Mouse (Mus musculus) intestine, embryonic 16.5 days (tissue): Measurements from ENCODE around the gene Tns1. TPM values are rescaled to one million over a fixed set of nuclear protein-coding genes. Genes with fewer than 3 reads are reported as not detected.

Experiments used
- ATAC-seq: fragments of 200-750 bp; cut with Nextera tagmentation; 2 replicates; pipeline ENCODE4 v1.8.0; 2017; ENCODE audit warnings: moderate TSS enrichment, moderate library complexity
- H3K27ac ChIP-seq: fragments of 300-500 bp; sonication (generic); 2 replicates; pipeline ENCODE4 v1.5.1; 2014; ENCODE audit warnings: mild to moderate bottlenecking, low read length
- H3K27me3 ChIP-seq: fragments of 300-500 bp; sonication (generic); replicated peaks from 2 replicates; pipeline ENCODE4 v1.6.1; 2014; ENCODE audit warnings: low read length, control low read depth, mixed read lengths; ENCODE audit not compliant: control insufficient read depth, insufficient read depth
- H3K36me3 ChIP-seq: fragments of 300-500 bp; sonication (generic); 2 replicates; pipeline ENCODE4 v1.6.1; 2014; ENCODE audit warnings: low read length, control low read depth; ENCODE audit not compliant: control insufficient read depth, insufficient read depth
- H3K4me1 ChIP-seq: fragments of 300-500 bp; sonication (generic); 2 replicates; pipeline ENCODE4 v1.6.1; 2014; ENCODE audit warnings: low read length, control low read depth, mixed read lengths; ENCODE audit not compliant: control insufficient read depth, insufficient read depth
- H3K4me2 ChIP-seq: fragments of 300-500 bp; sonication (generic); 2 replicates; pipeline ENCODE4 v1.6.1; 2014; ENCODE audit warnings: low read depth, low read length, control low read depth
- H3K4me3 ChIP-seq: fragments of 300-500 bp; sonication (generic); 2 replicates; pipeline ENCODE4 v1.5.1; 2014; ENCODE audit warnings: mild to moderate bottlenecking, low read length
- H3K9ac ChIP-seq: fragments of 300-500 bp; sonication (generic); 2 replicates; pipeline ENCODE4 v1.6.1; 2014; ENCODE audit warnings: low read depth, low read length
- H3K9me3 ChIP-seq: fragments of 300-500 bp; sonication (generic); 2 replicates; pipeline ENCODE4 v1.6.1; 2016; ENCODE audit warnings: low read length, control low read depth; ENCODE audit not compliant: control insufficient read depth
- WGBS: fragments of 180-500 bp; shearing (Covaris S2); extraction: QIAGEN DNeasy Blood & Tissue Kit; methylation state at CpG from one replicate; pipeline ENCODE4 v1.1.7; 2014; 5-methylcytosine and 5-hydroxymethylcytosine counted together
- polyA plus RNA-seq: library from polyadenylated mRNA; unstranded; fragments of >200 nt; fragmentation: Nextera tagmentation; extraction: Ambion mirVana; gene quantifications from 2 replicates; pipeline ENCODE4 v1.2.1, GENCODE M21; 2015

Tns1 gene
- polyA plus RNA-seq, 1 experiment from 2014 or later = 20.2 TPM

GRCm38 (mm10) chr1:74034211-74034610, 90.0 kb downstream of the Tns1 start:
- no peak overlapping the region for H3K4me3 ChIP-seq
- H3K4me1 ChIP-seq = peaks cover 49% of the 10 kb centered on the region
- H3K27me3 ChIP-seq = no peaks in the 10 kb centered on the region
- no peak overlapping the region for H3K27ac ChIP-seq
- H3K4me2 ChIP-seq = no peak overlapping the region
- H3K36me3 ChIP-seq = no peaks in the 10 kb centered on the region
- ATAC-seq = no peak
- H3K9ac ChIP-seq = no peak overlapping the region
- H3K9me3 ChIP-seq = no peaks in the 10 kb centered on the region

- Histone ChIP-seq H3K27ac (no peak overlapping the region), H3K36me3 (no peaks in the 10 kb centered on the region), H3K9ac (no peak overlapping the region; the same call in 1 of the 2 replicates), H3K9me3 (no peaks in the 10 kb centered on the region), H3K4me3 (no peak overlapping the region), H3K27me3 (no peaks in the 10 kb centered on the region), H3K4me2 (no peak overlapping the region), H3K4me1 (peaks cover 57% of the 10 kb centered on the region)
- 89% methylated on average over 4 of the region's 4 CpGs for WGBS
- no peak for ATAC-seq
These were observed 90.8 kb downstream of the Tns1 start for GRCm38 (mm10) chr1:74033407-74033806.

- Histone ChIP-seq H3K4me1 (peaks cover 59% of the 10 kb centered on the region), H3K4me2 (no peak overlapping the region), H3K9me3 (no peaks in the 10 kb centered on the region), H3K9ac (no peak overlapping the region), H3K36me3 (no peaks in the 10 kb centered on the region), H3K27me3 (no peaks in the 10 kb centered on the region), H3K27ac (no peak overlapping the region), H3K4me3 (no peak overlapping the region)
- WGBS = 90% methylated on average over 5 of the region's 5 CpGs
- ATAC-seq = no peak
These were observed 91.3 kb downstream of the Tns1 start for GRCm38 (mm10) chr1:74032966-74033365.

- Histone ChIP-seq H3K4me1 (peaks cover 66% of the 10 kb centered on the region), H3K27ac (peak overlapping the region; percentile 79), H3K4me3 (no peak overlapping the region), H3K36me3 (no peaks in the 10 kb centered on the region), H3K9ac (peak overlapping the region; percentile 38; the same call in 1 of the 2 replicates), H3K27me3 (no peaks in the 10 kb centered on the region), H3K4me2 (no peak overlapping the region), H3K9me3 (no peaks in the 10 kb centered on the region)
- no peak for ATAC-seq
- WGBS = 68% methylated on average over 9 of the region's 9 CpGs
These were observed 92.3 kb downstream of the Tns1 start for GRCm38 (mm10) chr1:74031771-74032609.

GRCm38 (mm10) chr1:74030901-74031360, 93.3 kb downstream of the Tns1 start:
- Histone ChIP-seq H3K27ac (peak overlapping the region; percentile 79), H3K4me1 (peaks cover 66% of the 10 kb centered on the region), H3K4me3 (no peak overlapping the region), H3K27me3 (no peaks in the 10 kb centered on the region), H3K36me3 (no peaks in the 10 kb centered on the region), H3K9me3 (no peaks in the 10 kb centered on the region), H3K4me2 (no peak overlapping the region), H3K9ac (peak overlapping the region; percentile 38)
- 33% methylated on average over 3 of the region's 3 CpGs for WGBS
- peak; percentile 62 for ATAC-seq

GRCm38 (mm10) chr1:74030285-74030684, 94.0 kb downstream of the Tns1 start:
- H3K4me2 ChIP-seq = no peak overlapping the region
- H3K4me3 ChIP-seq = no peak overlapping the region
- peak overlapping the region; percentile 79 for H3K27ac ChIP-seq
- H3K9me3 ChIP-seq = no peaks in the 10 kb centered on the region
- H3K27me3 ChIP-seq = no peaks in the 10 kb centered on the region
- no peak overlapping the region for H3K9ac ChIP-seq
- H3K4me1 ChIP-seq = peaks cover 68% of the 10 kb centered on the region
- H3K36me3 ChIP-seq = no peaks in the 10 kb centered on the region
- no peak for ATAC-seq
- 86% methylated on average over 1 of the region's 1 CpGs for WGBS

- 87% methylated on average over 3 of the region's 3 CpGs for WGBS
- no peak overlapping the region; the same call in 1 of the 2 replicates for H3K9ac ChIP-seq
- H3K4me3 ChIP-seq = no peak overlapping the region
- ATAC-seq = no peak
- H3K36me3 ChIP-seq = no peaks in the 10 kb centered on the region
- H3K4me2 ChIP-seq = no peak overlapping the region
- H3K9me3 ChIP-seq = no peaks in the 10 kb centered on the region
- H3K27me3 ChIP-seq = no peaks in the 10 kb centered on the region
- H3K27ac ChIP-seq = peak overlapping the region; percentile 88; the same call in 1 of the 2 replicates
- peaks cover 74% of the 10 kb centered on the region for H3K4me1 ChIP-seq
These were observed 94.6 kb downstream of the Tns1 start for GRCm38 (mm10) chr1:74029669-74030068.

GRCm38 (mm10) chr1:74028881-74029266, 95.4 kb downstream of the Tns1 start:
- WGBS = 60% methylated on average over 5 of the region's 5 CpGs
- no peak overlapping the region for H3K4me2 ChIP-seq
- H3K27ac ChIP-seq = peak overlapping the region; percentile 88
- no peaks in the 10 kb centered on the region for H3K27me3 ChIP-seq
- H3K36me3 ChIP-seq = no peaks in the 10 kb centered on the region
- no peak; the same call in 1 of the 2 replicates for ATAC-seq
- no peak overlapping the region for H3K9ac ChIP-seq
- no peak overlapping the region for H3K4me3 ChIP-seq
- no peaks in the 10 kb centered on the region for H3K9me3 ChIP-seq
- H3K4me1 ChIP-seq = peaks cover 79% of the 10 kb centered on the region

- H3K27me3 ChIP-seq = no peaks in the 10 kb centered on the region
- H3K4me2 ChIP-seq = no peak overlapping the region
- 65% methylated on average over 13 of the region's 13 CpGs for WGBS
- no peak overlapping the region for H3K4me3 ChIP-seq
- 0 out of 2 replicates have a peak overlapping the region, but pooled peaks have one; percentile 38 for H3K9ac ChIP-seq
- no peak for ATAC-seq
- H3K27ac ChIP-seq = peak overlapping the region; percentile 88
- H3K4me1 ChIP-seq = peaks cover 78% of the 10 kb centered on the region
- no peaks in the 10 kb centered on the region for H3K9me3 ChIP-seq
- H3K36me3 ChIP-seq = no peaks in the 10 kb centered on the region
These were observed 96.0 kb downstream of the Tns1 start for GRCm38 (mm10) chr1:74028118-74028880.
